Mouse (Mus musculus): ENCODE measurements around the gene H2-DMa.

Gene H2-DMa

GRCm38 (mm10) chr17:34165033-34165730, 45.8 kb downstream of the H2-DMa start:
- no peak for DNase-seq

DNA sequence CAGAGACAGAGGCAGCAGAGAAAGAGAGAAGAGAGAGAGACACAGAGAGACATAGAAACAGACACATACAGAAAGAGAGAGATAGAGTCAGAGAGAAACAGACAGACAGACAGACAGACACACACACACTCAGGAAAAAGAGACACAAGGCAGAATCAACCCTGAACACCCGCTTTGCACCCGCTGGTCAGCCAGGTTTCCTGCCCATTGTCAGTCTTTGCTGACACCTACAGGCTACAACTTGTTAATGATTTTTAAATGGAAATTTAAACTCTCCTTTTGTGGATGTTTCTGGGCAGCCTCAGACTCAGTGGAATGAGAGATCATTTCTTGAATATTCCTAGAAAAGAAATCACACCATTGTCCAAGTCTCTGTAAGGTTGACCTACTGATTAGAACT, 49.9 kb downstream of the H2-DMa start:
- no peak for DNase-seq

- DNase-seq: no peak
These were observed 51.1 kb downstream of the H2-DMa start for GRCm38 (mm10) chr17:34170487-34170876.

DNA sequence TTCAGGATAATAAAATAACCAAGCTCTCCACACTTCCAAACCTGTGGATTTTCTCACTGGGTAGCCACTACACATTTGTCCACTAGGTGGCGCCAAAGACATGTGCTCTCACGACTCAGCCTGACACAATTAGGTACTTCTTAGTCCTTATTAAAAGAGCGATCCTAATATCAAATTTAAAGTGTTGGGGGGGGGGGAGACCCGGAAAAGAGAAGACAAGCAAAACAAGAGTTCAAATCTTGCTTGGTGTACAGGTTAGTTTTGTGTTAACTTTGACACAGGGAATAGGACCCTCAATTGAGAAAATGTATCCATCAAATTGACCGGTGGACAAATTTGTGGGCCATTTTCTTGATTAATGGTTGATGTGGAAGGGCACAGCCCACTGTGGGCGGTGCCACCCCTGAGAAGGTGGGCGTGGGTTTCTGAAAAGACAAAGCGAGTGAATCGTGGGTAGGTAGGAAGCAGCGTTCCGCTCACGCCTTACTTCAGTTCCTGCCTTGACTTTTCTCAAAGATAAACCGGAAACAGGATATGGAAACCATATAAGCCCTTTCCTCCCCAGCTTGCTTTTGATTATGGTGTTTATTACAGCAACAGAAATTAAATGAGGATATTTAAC, 51.6 kb downstream of the H2-DMa start:
- DNase-seq: peak; percentile 51

DNA sequence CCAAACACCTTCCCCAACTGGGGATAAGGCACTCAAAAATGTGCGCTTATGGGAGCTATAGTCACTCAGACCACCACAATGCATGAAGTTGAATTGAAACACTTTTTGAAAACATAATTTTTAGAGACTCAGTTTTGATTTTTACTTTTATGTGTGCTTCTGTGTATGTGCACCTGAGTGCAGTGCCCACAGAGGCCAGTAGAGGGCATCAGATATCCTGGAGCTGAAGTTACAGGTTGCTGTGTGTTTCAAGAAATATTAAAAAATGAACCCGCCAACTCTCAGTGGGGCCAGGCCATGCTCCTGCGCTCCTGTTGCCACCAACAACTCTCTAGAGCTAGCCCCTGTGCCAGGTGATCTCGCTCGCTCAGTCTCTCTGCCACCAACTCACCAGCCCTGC, 53.2 kb downstream of the H2-DMa start:
- DNase-seq: no peak

DNA sequence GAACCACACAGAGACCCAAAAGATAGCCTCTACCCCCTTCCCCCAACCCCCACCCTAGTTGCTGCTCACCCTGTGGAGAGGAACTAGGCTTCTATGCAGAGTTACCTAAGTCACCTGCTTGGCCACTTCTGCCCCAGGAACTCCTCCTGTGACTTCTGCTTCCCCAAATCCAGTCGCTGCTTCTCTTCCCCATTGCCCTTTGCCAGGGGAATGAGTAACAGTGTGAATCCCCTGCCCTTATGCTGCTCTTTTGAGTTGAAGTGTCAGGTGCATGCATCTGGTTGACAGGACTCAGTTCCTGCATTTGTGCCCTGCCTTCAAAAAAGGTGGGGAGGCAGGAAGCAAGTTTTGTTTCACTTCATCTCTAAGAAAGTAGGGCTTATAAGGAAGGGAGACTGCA, 54.7 kb downstream of the H2-DMa start:
- no peak for DNase-seq

DNA sequence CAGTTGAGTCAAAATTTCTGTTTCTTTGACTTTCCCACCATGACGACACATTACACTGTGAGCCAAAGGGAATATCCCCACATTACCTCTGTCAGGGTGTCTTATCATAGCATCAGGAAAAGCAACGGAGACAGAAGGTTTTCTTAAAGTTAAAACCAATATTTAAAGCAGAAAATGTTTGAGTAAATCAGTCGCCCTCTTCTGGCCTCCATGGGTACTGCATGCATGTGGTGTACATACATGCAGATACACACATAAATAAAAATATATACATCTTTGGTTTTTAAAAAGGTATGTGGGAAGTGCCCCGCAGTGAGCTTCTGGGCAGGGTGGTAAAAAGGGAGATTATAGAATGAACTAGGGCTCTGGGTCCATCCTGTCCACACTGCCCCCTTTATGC, 57.8 kb downstream of the H2-DMa start:
- no peak for DNase-seq

GRCm38 (mm10) chr17:34179019-34179418, 59.7 kb downstream of the H2-DMa start:
- no peak for DNase-seq

DNA sequence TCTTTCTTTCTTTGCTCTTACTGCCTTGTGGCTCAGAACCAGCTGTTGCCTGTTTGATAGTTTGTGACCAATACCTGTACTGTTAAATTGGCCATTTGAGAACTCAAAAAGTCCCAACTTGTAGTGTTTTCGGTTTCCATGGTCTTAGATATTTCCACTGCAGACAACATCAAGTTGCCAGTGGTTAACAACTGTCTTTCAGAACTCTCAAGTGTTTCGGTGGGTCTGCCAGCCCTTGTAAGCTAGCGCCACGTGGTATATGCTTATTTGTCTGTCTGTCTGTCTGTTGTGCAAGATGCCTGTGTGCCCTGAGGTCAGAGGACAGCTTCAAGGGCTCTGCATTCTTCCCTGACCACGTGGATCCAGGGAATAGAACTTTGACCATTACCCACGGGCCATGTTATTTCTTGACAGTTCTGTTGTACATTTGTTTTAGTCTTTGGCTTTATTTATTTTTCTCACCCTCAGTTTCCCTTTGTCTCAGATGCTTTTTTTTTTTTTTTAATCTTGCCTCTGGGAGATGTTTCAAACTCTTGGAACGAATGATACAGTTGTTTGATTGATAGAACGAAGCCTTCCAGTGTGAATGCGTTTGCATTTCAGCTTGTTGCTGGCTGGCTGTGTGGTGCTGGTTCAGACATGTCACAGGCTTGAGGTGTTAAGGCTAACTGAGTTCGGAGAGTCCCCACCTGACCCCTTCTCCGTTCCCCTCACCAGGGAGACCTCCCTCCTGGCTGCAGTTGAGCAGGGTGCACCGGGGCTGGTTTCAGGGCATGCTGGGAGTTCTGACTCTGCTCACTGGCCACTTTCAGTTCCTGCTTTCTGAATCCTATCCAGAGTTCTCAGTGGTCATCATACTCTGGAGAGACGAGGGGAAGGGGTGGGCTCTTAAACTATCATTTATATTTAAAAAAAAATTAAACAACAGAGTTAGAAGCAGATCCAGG, 60.8 kb downstream of the H2-DMa start:
- DNase-seq: no peak

DNA sequence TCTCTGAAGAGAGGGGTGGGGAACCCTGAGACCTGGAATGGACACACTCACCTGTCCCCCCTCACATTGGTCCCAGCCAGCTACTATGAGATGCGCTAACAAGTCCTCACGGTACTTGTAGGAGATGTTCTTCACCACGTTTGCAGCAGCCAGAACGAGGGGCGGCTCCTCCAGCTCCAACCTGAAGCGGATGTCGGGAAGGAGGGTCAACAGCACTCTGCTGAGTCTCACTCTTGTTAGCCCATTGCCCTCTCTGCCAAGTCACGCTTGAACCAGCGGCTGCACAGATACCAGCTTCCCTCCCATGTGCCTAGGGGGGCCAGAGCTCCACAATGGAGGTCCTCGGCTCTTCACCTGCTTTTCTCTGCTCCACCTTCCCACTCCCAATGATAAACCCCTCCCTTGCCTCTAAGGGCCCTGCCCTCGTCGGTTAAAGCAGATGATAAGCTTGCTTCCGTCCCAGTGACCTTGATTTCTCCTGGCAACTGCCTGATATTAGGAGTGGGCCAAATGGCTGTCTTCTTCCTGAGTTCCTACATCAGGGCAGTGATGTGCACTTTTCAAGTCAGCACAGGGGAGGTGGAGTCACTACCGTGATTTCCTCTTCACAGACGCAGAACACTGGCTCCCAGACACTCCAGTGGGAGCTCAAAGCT, 64.4 kb downstream of the H2-DMa start:
- DNase-seq: no peak

GRCm38 (mm10) chr17:34185526-34185925, 66.2 kb downstream of the H2-DMa start:
- no peak for DNase-seq

- no peak for DNase-seq
These were observed 67.5 kb downstream of the H2-DMa start for GRCm38 (mm10) chr17:34186885-34187260.

GRCm38 (mm10) chr17:34187261-34187916, 68.0 kb downstream of the H2-DMa start, which contains the start of the genes Tap1 and Psmb9:
Gene Tap1, plus strand, starts transcription at chr17:34187553.
Gene Psmb9, minus strand, starts transcription at chr17:34187764.
- peak; percentile 84 for DNase-seq

GRCm38 (mm10) chr17:34188010-34188409, 68.7 kb downstream of the H2-DMa start:
- no peak for DNase-seq

Measured in cerebellum, adult 9-11 months (tissue).